Mouse (Mus musculus): ENCODE measurements around the gene Vps13a. TPM values are rescaled to one million over a fixed set of nuclear protein-coding genes. Genes with fewer than 3 reads are reported as not detected.

Vps13a gene
- polyA plus RNA-seq, 1 experiment from 2014 or later = 7.9 TPM

Other genes with a start within 250 kb of the Vps13a start
- gene Foxb2, start 92.9 kb upstream of the Vps13a start, polyA plus RNA-seq (2015; fragmentation: Nextera tagmentation; extraction: Ambion mirVana) = 0.14 and 0.39 TPM in 2 replicates
- gene Prune2, start 175.2 kb upstream of the Vps13a start, polyA plus RNA-seq (2015; fragmentation: Nextera tagmentation; extraction: Ambion mirVana) = 2.0 and 2.2 TPM in 2 replicates

All from forebrain, embryonic 13.5 days (tissue).